Mouse (Mus musculus) cortical plate, adult 2 months (tissue): ENCODE measurements around the gene Sertad4.

Experiments
- CTCF ChIP-seq: fragments of 200-500 bp; IDR thresholded peaks from 2 replicates; pipeline ENCODE4 v1.5.1; 2011; ENCODE audit warnings: mild to moderate bottlenecking, control low read depth, low read length; ENCODE audit not compliant: insufficient read depth; ENCODE audit errors: extremely low read depth
- POLR2A ChIP-seq: fragments of 200-500 bp; IDR thresholded peaks from 2 replicates; pipeline ENCODE4 v1.6.1; 2011; ENCODE audit warnings: mild to moderate bottlenecking, low read length, control low read depth; ENCODE audit not compliant: insufficient read depth; ENCODE audit errors: extremely low read depth

DNA sequence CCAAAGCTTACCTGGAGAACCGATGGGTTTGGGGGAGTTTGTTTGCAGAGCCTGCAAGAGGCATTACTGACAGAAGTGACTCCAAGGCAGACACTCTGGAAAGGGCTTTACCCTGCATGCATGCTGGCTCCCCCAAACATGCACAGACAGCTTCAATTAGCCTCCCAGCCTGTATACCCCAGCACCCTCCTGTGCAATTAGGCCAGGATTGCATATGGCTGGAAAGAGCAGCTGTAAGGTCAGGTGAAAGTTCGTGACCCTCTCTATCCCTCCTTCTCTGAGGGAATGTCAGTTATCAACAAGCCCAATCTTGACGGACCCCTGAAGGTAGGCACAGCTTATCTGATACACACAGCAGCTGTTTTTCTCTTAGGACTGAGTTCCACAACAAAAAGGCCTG lies 40.9 kb downstream of the Sertad4 start:
- no peak for TF ChIP-seq CTCF
- TF ChIP-seq POLR2A, result no peak
